14 mouse cellular contexts compared by ENCODE assay signal in genomic region chr11:105495591-105496270, GRCm38 (mm10). TPM values are rescaled to one million over a fixed set of nuclear protein-coding genes. Genes with fewer than 3 reads are reported as not detected.
DNase-seq lines count a peak whose midpoint lies in the region; ATAC-seq lines count a peak whose summit lies in the region.
"Had no signal": no experiment of that assay in that cellular context is flagged by ENCODE, and none has a peak within 500 bp of the region (broad histone marks: within the 10 kb centered on the region; RNA-seq: fewer than 3 reads in every experiment).

No protein-coding gene starts in this region.

- no peak for DNase-seq in heart, postnatal 36 days
- DNase-seq in lung, postnatal 36 days, result no peak
- peak; percentile 26 for DNase-seq in right cerebral cortex, postnatal 4 days
- DNase-seq in thymus, adult 18-20 months, result no peak
- no peak for DNase-seq in spleen, postnatal 10 days (ENCODE audit: low spot score in 2 of 2)
- DNase-seq: adrenal gland, adult 2 months; cerebellum, adult 9-11 months; thymus, postnatal 25 days had no signal

- peak overlapping the region; percentile 22; the same call in 1 of the 2 replicates for H3K4me2 ChIP-seq in heart, embryonic 11.5 days
- H3K4me2 ChIP-seq in lung, embryonic 16.5 days (ENCODE audit: low read depth, low read length), result peak overlapping the region; percentile 31
- peak overlapping the region; percentile 25 for H3K4me2 ChIP-seq in embryonic facial prominence, embryonic 13.5 days

- H3K27me3 ChIP-seq in heart, embryonic 11.5 days (ENCODE audit: control insufficient read depth, insufficient read depth, low read length), result no peaks in the 10 kb centered on the region
- H3K27me3 ChIP-seq in lung, embryonic 16.5 days (ENCODE audit: control insufficient read depth, insufficient read depth, low read depth, low read length), result no peaks in the 10 kb centered on the region
- no peaks in the 10 kb centered on the region for H3K27me3 ChIP-seq in embryonic facial prominence, embryonic 13.5 days

- peaks cover 29% of the 10 kb centered on the region for H3K4me1 ChIP-seq in heart, embryonic 11.5 days (ENCODE audit: control insufficient read depth, insufficient read depth, low read length)
- peaks cover 2% of the 10 kb centered on the region for H3K4me1 ChIP-seq in lung, embryonic 16.5 days (replicated peaks; ENCODE audit: control insufficient read depth, insufficient read depth, low read length)
- H3K4me1 ChIP-seq in embryonic facial prominence, embryonic 13.5 days, result peaks cover 28% of the 10 kb centered on the region

- WGBS in heart, embryonic 11.5 days (ENCODE audit: insufficient replicate concordance), result 53% methylated on average over 18 of the region's 18 CpGs
- 44% methylated on average over 18 of the region's 18 CpGs for WGBS in lung, embryonic 16.5 days
- 38% methylated on average over 18 of the region's 18 CpGs for WGBS in embryonic facial prominence, embryonic 13.5 days

- intact Hi-C loops in heart, postnatal 36 days (cut with DNase I), result no loop called here

- H3K9me3 ChIP-seq in heart, embryonic 11.5 days (replicated peaks; ENCODE audit: control insufficient read depth, low read length), result no peaks in the 10 kb centered on the region
- no peaks in the 10 kb centered on the region for H3K9me3 ChIP-seq in lung, embryonic 16.5 days (ENCODE audit: control insufficient read depth, low read length)
- no peaks in the 10 kb centered on the region for H3K9me3 ChIP-seq in embryonic facial prominence, embryonic 13.5 days

- H3K36me3 ChIP-seq in heart, embryonic 11.5 days (ENCODE audit: control insufficient read depth, insufficient read depth, low read length), result no peaks in the 10 kb centered on the region
- no peaks in the 10 kb centered on the region for H3K36me3 ChIP-seq in lung, embryonic 16.5 days (ENCODE audit: control insufficient read depth, insufficient read depth, low read length)
- H3K36me3 ChIP-seq in embryonic facial prominence, embryonic 13.5 days, result no peaks in the 10 kb centered on the region

- no peak overlapping the region for H3K9ac ChIP-seq in heart, embryonic 11.5 days (ENCODE audit: low read depth, low read length)
- H3K9ac ChIP-seq in lung, embryonic 16.5 days (ENCODE audit: low read length), result no peak overlapping the region
- no peak overlapping the region for H3K9ac ChIP-seq in embryonic facial prominence, embryonic 13.5 days

- H3K4me3 ChIP-seq in heart, embryonic 11.5 days (ENCODE audit: low read depth, low read length), result no peak overlapping the region
- H3K4me3 ChIP-seq in lung, embryonic 16.5 days (ENCODE audit: low read length), result no peak overlapping the region
- no peak overlapping the region for H3K4me3 ChIP-seq in embryonic facial prominence, embryonic 13.5 days

- no peak for ATAC-seq in heart, embryonic 11.5 days (replicated peaks; ENCODE audit: insufficient number of reproducible peaks, low FRiP score, low TSS enrichment)
- ATAC-seq in lung, embryonic 16.5 days (ENCODE audit: low read depth), result no peak
- no peak for ATAC-seq in embryonic facial prominence, embryonic 13.5 days (ENCODE audit: insufficient number of reproducible peaks, insufficient read depth, low FRiP score, low TSS enrichment, low read depth)
- ATAC-seq: lung, postnatal 0 days had no signal

- H3K27ac ChIP-seq in heart, embryonic 11.5 days (ENCODE audit: low read depth, low read length), result peak overlapping the region; percentile 24; the same call in 1 of the 2 replicates
- H3K27ac ChIP-seq in lung, embryonic 16.5 days (ENCODE audit: low read length), result no peak overlapping the region
- H3K27ac ChIP-seq in embryonic facial prominence, embryonic 13.5 days, result no peak overlapping the region

RNA-seq across cellular contexts. Expression of gene March10, which starts 39.2 kb away (rescaled TPM):
- 0.19 and 0.30 TPM in 2 replicates for polyA plus RNA-seq in heart, embryonic 11.5 days (2014; fragmentation: Nextera tagmentation; extraction: Ambion mirVana)
- total RNA-seq in heart, postnatal 36 days (2021), result not detected
- polyA plus RNA-seq in lung, embryonic 16.5 days (2015; fragmentation: Nextera tagmentation; extraction: Ambion mirVana), result 0.38 TPM in 1 of 2 replicates, not detected in the other
- polyA plus RNA-seq in embryonic facial prominence, embryonic 13.5 days (2015; fragmentation: Nextera tagmentation; extraction: Ambion mirVana), result 0.21 TPM in 1 of 2 replicates, not detected in the other
- total RNA-seq: adrenal gland, adult 2 months had no signal
- polyA plus RNA-seq: adrenal gland, adult 2 months; neural tube, embryonic 11.5 days; small intestine, adult 2 months had no signal
